Mouse (Mus musculus): ENCODE measurements at regions not wholly inside any gene's neighbourhood (a gene's known extent, or its start where the extent isn't known, plus 50 kb on each side); places are given as distances from the start of the nearest gene placed in this dataset.

DNA sequence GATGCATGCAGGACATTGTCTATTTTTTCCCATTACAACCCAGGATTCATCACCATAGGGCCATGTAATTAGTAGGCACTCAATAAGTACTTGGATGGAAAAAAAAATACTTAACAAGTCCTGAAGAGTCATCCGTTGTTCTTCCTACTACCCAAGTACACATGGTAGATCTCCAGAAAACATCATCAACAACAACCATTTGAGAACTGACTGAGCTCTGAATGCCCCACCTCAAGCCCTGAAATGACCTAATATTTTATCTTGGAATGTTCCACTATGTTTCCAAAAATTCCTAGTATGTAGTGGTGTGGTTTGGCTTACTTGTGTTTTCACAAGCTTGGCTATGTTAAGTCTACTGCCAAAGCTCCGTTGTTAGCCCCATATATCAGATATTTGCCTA, 142.4 kb upstream of the Phactr1 start:
- TF ChIP-seq POLR2A (IDR thresholded peaks at IDR 0.05; ENCODE audit: control insufficient read depth, extremely low read depth, insufficient read depth, low read length, poor library complexity) (no peak), CTCF (IDR thresholded peaks at IDR 0.05; ENCODE audit: borderline replicate concordance, control insufficient read depth, extremely low read depth, insufficient read depth, low read length, poor library complexity) (no peak)
